Mouse (Mus musculus) duodenum, adult 2 months (tissue): ENCODE results near the gene Foxd1. TPM values are rescaled to one million over a fixed set of nuclear protein-coding genes. Genes with fewer than 3 reads are reported as not detected.

Experiments used
- polyA plus RNA-seq: library from polyadenylated mRNA; depleted of rRNA; stranded (reverse); fragments of >200 nt; gene quantifications from 2 replicates; pipeline ENCODE4 v1.2.3, GENCODE M21; 2012; ENCODE audit warnings: low replicate concordance; rRNA removed

Foxd1 gene
- polyA plus RNA-seq: 0.04 TPM in 1 of 2 replicates, not detected in the other

DNA sequence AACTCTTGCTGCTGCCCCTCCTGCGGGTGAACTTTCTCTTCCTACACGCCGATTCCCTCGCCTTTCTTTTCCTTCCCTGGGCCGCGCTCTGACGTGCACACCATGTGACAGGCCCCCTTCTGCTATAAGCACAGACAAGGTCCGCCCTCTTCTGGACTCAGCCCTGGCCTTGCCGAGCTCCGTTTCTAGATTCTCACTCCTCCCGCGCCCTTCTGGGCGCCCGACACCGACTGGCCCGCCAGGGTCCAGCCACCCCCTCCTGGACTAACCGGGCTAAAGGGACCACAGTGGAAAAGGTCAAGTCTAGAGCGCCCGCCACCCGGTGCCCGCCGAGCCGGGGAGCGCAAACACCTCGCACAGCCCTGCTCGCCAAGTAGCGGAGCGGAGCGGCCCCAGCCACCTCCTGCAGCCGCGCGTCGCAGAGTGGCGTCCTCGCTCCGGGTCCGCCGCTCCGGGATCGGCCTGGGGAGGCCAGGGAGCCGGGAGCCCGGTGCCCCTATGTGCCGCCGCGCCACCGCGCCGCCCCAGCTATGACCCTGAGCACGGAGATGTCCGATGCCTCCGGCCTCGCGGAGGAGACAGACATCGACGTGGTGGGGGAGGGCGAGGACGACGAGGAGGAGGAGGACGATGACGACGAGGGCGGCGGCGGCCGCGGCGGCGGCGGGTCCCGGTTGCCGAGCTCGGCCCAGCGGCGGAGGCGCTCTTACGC, at the start of gene Foxd1:
Foxd1 (plus strand) TSS at position 153 of the 712 bp plus-strand sequence.

DNA sequence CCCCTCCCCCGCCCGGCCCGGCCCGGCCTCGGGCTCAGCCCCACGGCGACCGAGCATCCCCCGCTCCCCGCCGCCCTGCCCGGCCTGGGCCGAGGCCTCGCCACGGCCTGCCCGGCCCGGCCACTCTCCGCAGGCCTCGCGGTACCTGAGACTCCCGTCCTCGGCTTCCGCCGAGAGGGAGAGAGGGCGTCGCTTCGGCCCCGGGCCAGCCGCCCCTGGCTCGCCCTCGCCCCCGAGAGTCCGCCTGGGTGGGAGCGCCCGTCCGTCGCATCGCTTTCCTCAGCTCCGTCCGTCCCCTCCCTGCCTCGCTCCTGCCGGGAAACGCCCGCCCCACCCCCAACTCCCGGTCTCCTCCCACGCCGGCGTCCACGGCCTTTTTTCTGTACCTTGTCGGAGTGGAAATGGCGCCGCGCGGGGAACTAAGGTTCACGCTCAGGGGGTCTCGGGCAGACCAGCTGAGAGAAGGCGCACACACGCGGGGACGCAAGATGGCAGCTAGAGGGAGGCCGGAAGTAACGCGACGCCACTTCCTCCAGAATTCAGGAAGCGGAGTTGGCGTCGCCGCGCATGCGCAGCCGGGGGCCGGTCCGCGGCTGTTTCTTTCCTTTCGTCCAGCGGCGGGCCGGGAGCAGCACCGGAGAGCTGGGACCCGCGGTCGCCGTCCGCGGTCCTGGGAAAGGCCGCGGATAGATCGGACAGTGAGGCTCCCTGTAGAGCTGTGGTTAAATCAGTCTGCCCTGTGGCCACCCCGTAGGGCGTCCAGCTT, 37.4 kb upstream of the Foxd1 start, which contains the start of gene Btf3:
Btf3 (minus strand) TSS at position 527 of the 766 bp plus-strand sequence.

Other genes starting within 250 kb of the Foxd1 start
- gene Arhgef28, start 147.8 kb upstream of the Foxd1 start, polyA plus RNA-seq: 0.70 and 3.4 TPM in 2 replicates
- gene Utp15, start 91.2 kb upstream of the Foxd1 start, polyA plus RNA-seq: 0.94 and 0.98 TPM in 2 replicates
- 5.3 and 7.6 TPM in 2 replicates for gene Ankra2, start 91.2 kb upstream of the Foxd1 start, polyA plus RNA-seq
- gene Gm21976, start 74.4 kb upstream of the Foxd1 start, polyA plus RNA-seq: not detected in 2 replicates
- gene Btf3, start 37.2 kb upstream of the Foxd1 start, polyA plus RNA-seq: 22.3 and 33.0 TPM in 2 replicates
- gene Gm10320, start 137.8 kb downstream of the Foxd1 start, polyA plus RNA-seq: 0.93 and 1.2 TPM in 2 replicates